Mouse (Mus musculus) T-cell, adult 2 months (primary cell): ENCODE results near the gene Pcp4l1.

Experiments
- DNase-seq: peaks from one replicate; pipeline ENCODE4 v3.0.0; 2022; ENCODE audit warnings: low spot score

The Pcp4l1 gene

DNA sequence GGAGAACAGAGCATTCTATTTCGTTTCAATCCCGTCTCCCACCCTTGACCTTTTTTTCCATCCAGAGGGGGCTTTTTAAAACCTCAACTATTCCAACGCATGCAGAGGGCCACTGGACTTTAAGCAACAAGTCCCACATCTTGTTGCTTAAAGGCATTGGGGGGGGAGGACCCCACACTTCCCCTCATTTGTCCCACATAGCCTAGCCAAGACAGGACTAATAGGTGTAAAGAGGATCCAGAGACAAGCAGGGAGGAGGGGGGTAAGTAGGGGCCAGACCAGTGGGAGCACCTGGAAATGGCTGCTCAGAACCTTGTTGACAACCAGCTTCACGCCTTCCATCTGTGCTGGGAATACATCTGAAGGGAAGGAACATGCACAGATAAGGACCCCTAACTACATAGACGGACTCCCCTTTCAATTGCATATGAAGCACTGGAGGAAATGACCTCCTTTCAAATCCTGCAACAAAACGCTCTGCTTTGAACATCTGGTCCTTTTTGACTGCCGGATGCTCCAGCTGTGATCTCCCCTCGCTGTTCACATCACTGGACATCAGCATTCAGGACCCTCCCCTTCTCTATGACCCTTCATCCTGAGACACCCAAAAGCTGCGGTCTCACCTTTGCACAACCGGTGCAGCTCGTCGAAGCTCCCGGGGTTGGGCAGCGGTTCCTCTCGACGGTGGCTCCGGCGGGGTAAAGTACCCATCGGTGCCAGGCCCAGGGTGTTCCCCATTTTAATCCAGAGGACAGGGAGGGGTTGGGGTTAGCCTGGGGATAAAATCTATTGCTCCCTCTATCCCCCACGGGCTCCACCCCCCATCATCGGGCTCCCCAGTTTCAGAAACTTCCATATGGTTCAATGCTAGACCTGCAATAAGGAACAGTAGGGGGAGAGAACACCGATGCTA, 25.5 kb upstream of the Pcp4l1 start:
- DNase-seq: no peak

DNA sequence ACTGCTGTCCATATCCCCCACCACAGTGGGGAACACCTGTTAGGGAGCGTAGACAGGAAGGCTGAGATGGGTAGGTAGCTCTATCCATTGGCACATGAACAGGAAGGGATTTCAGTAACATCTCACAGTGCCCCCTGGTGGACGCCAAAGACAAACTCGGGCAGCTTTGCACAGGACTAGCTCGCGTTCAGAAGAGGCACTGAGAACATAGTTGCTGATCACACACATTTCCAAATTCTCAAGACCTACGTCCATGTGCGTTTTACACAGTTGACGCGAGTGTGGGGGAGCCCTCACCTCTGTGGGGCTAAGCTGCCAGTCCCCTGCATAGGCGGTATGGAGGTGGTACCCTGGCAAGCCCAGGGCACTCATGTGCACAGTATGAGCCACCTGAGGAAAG, 24.8 kb upstream of the Pcp4l1 start:
- DNase-seq: peak; percentile 77

- no peak for DNase-seq
Observed at GRCm38 (mm10) chr1:171216241-171216955, 20.3 kb upstream of the Pcp4l1 start.

DNA sequence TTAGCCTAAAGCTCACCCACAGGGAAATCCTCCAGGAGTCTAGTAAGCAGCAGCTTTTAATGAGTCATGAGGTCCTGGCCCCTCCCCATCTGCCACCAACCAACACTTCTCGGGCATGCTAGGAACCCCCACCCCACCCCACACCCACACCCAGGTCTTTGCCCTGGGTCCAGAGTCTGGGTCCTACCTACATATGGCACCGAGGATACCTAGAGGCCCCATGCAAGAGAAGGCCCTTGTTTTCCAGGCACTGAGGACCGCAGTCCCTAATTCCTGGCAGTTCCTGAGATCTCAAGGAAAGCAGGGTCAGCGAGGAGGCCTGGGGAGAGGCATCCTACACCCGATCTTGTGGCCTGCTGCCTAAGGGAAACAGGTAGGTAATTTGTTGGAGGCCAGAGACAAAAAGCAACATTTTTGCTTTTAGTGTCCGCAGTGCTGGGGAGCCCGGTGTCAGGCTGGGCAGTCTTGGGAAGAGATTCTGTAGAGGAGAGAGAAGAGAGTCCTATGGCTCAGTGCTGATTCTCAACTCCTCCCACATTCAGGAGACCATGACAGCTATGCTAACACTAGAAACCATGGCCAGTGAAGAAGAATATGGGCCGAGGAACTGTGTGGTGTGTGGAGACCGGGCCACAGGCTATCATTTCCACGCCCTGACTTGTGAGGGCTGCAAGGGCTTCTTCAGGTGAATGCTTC, 17.9 kb upstream of the Pcp4l1 start, which contains the start of gene Nr1i3:
Gene Nr1i3, plus strand, starts transcription at position 170 of the 696 bp plus-strand sequence.
- no peak for DNase-seq

- no peak for DNase-seq
Observed at GRCm38 (mm10) chr1:171212854-171213253, 16.8 kb upstream of the Pcp4l1 start.

GRCm38 (mm10) chr1:171209409-171209808, 13.3 kb upstream of the Pcp4l1 start:
- no peak for DNase-seq

- DNase-seq: no peak
Observed at GRCm38 (mm10) chr1:171205704-171206493, 9.8 kb upstream of the Pcp4l1 start.

DNA sequence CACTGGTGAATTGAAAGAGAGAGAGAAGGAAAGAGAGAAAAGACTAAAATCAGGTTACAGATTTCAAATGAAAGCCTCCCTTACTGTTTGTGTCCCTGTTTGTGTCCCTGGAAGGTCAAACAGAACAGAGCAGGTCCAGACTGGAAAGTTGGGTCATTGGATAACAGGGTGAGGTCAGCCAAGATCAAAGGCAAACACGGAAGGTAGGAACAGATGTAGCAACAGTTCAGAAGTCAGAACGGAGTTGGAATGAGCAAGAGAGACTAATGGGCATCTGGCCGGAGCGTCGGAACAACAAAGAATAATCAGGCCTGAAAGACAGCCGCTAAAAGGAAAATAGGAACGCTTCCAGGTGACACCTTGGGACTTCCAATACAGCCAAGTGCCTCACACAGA, 8.2 kb upstream of the Pcp4l1 start:
- DNase-seq: no peak

GRCm38 (mm10) chr1:171203471-171204248, 7.6 kb upstream of the Pcp4l1 start:
- no peak for DNase-seq

DNA sequence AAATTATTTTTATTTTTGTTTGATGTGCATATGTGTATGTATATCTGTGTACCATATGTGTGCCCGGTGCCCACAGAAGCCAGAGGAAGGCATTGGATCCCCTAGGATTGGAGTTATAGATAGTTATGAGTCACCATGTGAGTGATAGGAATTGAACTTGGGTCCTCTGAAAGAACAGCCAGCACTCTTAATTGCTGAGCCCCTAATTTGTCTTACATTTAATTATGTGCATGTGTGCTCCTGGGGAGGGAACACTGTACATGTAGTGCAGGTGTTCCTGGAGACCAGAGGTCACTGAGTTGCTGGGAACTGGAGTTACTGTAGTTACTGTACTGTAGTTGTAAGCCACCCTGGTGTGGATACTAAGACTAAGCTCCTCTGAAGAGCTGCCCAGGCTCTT, 4.7 kb upstream of the Pcp4l1 start:
- no peak for DNase-seq

- DNase-seq: no peak
Observed at GRCm38 (mm10) chr1:171199532-171199931, 3.5 kb upstream of the Pcp4l1 start.

- DNase-seq: no peak
Observed at GRCm38 (mm10) chr1:171195046-171195822, 834 bp downstream of the Pcp4l1 start.

DNA sequence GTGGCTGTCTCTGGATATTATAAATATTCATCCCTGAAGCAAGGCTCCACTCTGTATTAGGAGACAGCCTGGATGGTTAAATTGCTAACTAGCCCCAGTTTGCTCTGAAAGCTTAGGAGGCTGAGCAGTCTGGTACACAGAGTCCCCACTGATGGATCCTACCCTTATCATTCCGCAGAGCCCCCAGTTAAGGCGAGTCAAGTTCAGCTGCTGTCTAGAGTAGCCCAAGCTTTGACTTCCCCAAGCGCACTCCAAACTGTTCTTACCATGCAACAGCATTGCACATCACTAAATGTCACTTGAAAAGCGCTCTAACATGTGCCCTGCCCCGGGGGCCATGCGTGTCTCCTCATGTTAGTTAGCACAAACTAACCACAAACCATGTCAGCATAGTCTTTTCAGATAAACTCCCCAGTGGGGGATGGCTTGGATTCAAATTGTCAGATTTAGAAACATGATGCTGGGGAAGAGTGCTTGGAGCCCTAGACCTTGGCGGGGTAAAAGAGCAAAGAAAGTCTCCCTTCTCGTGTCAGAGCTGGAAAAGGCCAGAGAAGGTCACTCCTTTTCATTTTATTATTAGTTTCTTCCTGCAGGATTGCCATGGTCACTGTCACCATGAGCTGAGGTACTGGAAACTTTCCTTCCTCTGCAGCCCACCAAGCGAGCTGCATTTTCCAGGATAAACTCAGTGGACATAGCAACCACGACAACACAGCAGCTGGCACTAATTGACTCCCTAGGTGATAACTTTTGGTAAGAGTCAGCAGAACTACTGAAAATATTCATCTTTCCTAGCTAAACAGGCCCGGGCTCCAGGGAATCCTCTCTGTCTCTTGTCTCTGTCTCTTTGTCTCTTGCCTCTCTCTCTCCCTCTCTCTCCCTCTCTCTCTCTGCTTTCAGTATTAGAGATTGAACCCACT, 1.9 kb downstream of the Pcp4l1 start:
- no peak for DNase-seq

GRCm38 (mm10) chr1:171193093-171193840, 2.8 kb downstream of the Pcp4l1 start:
- no peak for DNase-seq

DNA sequence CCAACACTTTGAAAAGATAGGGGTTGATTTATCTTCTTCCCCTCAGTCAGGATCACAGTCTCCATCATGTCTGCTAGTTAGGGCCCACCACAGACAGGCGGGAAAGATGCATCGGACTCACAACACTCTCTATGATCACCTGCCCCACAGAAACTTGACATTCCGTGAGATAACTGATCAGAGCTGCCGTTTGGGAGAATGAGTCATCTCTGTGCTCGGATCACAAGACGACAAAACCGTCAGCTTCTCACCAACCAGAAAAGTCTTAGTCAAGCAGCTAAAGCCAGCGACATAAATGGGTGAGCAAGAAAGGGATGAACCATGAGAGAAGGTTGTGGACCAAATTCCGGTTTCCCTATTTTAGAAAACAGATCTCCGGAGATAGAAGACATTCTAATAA, 3.8 kb downstream of the Pcp4l1 start:
- no peak for DNase-seq

DNA sequence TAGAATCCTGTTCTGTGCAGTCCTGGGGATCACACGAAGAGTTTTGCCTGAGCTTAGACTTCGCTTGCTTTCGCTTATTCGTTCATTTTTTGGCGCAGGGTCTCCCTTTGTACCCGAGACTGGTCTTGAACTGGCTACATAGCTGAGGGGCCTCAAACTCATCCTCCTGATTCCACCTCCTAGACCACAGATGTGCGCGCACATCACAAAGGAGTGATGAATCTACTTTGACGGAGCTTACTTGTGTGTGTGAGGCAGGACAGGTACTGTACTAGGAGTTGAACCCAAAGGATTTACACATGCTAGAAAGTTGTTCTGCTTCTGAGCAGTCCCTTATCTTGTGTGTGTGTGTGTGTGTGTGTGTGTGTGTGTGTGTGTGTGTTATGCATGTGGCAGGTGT, 5.2 kb downstream of the Pcp4l1 start:
- no peak for DNase-seq

DNA sequence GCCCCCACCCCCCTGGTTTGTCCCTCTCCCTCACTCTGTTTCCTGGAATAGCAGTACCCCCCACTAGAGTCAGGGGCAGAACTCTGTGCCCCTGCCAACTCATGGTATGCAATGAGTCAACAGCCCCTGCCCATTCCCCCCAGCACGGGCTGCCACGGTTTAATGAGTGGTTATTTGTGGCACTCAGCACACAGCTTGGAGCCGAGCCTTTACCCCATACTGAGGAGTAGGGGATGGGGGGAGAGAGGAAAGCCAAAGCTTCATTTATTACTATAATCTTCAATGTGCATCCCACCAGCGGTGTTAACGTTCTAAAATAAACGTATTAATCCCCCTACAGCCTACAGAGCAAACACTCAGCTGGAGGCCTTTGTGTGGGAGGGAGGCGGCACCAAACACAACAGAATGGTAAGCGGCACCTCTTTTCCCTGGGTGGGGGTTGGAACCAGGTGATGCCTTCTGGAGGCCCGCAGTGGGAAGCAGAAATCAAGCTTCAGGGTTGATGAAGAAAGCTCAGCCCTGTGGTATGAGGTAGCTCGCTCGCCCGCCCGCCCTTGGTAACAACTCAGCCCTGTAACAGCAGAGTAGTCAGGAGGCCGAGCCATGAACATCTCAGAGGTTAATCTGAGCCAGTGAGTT, 6.5 kb downstream of the Pcp4l1 start:
- no peak for DNase-seq

GRCm38 (mm10) chr1:171189046-171189445, 7.0 kb downstream of the Pcp4l1 start:
- no peak for DNase-seq
